Mouse (Mus musculus) mouse trophoblast stem cell (cell line): ENCODE data around the gene Aloxe3.

Source experiments
- in situ Hi-C, 2 experiments: fragments of 300-500 bp; cut with MseI, MboI; formaldehyde crosslinking; loops; 2 replicates in 1 of 2; 3 replicates in 1 of 2; pipeline ENCODE4 v1.15.1; 2025

Aloxe3 gene

GRCm38 (mm10) chr11:69107676-69108075 lies 18.0 kb upstream of the Aloxe3 start:
- in situ Hi-C loops = no loop called here

- in situ Hi-C loops = no loop called here
These were observed 17.5 kb upstream of the Aloxe3 start for GRCm38 (mm10) chr11:69108223-69108622.

DNA sequence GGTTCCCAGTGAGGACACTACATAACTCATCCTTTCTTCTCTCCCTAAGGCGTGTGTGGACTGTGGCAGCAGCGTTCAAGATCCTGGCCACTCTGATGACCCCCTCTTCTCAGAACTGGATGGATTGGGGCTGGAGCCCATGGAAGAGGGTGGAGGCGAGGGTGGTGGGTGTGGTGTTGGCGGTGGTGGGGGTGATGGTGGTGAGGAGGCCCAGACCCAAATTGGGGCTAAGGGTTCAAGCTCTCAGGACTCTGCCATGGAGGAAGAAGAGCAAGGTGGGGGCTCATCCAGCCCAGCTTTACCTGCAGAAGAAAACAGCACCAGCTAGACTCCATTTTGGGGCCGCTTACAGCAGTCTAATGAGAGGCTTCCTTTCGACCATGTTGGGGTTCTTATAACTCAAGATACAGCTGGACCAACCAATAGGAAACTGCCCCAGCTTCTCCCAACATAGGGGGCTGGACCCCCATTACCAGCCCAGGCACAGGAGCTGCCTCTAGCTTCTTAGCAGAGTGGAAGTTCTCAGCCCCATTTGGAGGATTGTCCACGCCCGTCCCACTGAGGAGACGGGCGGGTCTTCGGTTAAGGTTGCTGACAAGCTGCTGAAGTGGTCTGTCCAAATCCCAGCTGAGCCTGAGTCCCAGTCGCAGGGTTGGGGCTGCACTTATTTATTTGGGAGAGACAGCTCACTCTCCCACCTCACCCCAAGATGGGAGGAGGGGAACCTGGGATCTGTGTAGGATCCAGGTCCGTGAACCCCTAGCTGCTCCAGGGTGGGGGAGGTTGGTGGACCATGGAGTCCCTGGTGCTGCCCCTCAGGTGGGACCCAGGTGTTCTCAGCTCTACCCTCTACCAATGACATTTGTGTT lies 16.4 kb upstream of the Aloxe3 start:
- in situ Hi-C loops = no loop called here

GRCm38 (mm10) chr11:69110319-69111046 lies 15.2 kb upstream of the Aloxe3 start:
- in situ Hi-C loops = no loop called here

DNA sequence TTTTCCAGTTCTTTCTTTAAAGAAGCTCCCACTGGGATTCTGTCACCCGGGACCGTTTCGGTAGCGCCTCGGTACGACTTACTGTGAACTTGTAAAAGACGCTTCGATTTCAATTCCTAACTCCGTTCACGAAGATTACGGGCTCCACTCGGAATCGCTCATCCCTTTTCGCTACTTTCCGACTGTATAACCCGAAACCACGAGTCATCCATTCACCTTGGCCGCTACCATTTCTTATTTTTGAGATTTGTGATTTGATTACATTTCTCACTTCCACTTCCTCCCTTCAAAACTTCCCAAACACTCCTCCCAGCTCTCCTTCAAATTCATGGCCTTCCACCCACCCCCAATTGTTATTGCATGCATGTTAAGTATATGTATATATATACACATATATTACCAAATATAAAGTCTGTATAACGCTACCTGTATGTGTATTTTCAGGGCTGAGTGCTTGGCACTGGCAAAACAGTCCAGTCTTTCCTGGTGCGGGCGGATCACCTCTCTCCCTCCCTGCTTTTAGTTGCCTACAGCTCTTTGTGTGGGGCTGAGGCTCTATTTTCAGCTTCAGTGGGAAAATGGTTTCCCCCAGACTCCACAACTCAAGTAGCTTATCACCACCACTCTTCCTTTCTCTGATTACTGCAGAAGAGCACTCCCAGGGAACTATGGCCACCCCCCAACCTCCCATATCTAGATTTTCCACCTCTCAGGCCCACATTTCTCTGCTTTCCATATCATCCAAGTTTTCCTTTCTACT lies 14.5 kb upstream of the Aloxe3 start:
- in situ Hi-C loops = no loop called here

DNA sequence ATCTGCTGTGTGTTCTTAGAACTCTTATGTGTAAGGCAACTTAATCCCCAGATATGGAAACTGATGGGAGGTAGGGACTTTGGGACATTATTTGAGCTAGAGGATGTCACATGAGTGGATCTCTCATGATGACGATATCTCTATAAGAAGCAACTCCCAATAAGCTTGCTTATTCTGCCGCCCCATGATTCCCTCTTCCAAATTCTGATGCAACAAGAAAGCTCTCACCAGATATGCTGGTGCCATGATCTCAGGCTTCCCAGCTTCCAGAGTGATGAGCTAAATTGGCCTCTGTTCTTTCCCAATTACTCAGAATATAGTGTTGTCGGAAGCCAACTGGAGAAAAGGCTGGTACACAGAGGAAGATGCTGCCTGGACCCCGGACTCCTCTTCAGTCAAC lies 13.8 kb upstream of the Aloxe3 start:
- in situ Hi-C loops = no loop called here

GRCm38 (mm10) chr11:69114018-69114417 lies 11.7 kb upstream of the Aloxe3 start:
- in situ Hi-C loops = no loop called here

GRCm38 (mm10) chr11:69114621-69115020 lies 11.1 kb upstream of the Aloxe3 start:
- in situ Hi-C loops = no loop called here

DNA sequence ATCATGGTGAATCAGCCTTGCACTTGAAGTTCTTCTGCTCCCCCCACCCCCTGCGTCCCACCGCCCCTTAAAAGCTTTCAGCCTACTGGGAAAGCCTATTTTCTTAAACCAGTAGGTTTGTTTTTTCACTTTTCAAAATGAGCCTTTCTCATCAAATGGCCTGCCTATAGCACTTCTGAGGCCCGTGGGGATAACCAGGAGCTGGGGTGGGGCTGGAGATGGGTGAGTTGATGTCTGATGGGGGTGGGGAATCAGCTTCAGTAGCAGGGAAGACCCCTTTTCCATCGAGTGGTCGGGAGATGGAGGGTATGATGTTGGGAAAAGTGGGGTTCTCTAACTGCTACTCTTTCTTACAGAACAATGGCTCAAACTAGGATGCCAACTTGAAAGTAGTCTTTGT lies 8.9 kb upstream of the Aloxe3 start:
- in situ Hi-C loops = no loop called here

DNA sequence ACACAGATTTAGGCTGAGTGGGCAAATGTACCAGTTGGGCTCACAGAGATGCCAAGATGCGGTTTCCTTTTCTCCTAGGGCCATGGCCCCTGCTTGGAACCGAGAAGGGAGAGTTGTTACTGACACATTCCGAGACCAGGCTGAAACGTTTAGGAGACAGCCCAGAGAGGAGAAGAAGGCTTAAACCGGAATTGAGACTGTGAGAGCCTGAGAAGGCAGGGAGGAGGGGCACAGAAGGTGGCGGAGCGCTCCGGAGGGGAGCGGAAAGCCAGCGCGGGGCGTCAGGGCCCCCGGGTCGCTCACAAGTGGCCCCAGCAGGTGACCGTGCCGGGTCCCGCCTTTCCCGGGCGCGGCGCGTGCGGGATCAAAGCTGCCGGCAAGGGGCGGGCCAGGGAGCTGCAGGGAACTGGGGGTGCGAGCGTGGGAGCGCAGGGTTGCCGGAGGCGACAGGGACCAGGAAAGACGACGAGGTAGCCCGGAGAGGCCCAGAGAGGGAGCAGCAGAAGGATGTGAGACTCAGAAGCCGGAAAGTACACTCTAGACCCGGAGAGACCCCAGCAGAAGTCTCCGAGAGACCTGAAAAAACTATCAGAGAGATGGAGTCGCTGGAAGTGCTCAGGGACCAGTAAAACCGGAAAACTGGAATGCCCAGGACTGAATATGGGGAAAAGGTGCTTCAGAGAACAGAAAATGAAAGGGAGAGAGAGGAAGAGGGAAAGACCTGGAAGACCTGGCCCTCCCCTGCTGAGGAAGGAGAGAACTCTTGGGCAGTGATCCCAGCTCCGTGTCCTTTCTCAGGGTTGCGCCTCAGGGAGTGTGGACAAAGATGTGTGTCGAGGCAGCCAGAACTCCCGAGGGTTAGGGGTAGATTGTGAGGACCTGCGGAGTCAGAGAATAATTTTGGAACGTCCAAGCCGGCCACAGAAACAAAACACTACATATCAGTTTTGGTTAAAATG lies 7.7 kb upstream of the Aloxe3 start:
- in situ Hi-C loops = no loop called here

DNA sequence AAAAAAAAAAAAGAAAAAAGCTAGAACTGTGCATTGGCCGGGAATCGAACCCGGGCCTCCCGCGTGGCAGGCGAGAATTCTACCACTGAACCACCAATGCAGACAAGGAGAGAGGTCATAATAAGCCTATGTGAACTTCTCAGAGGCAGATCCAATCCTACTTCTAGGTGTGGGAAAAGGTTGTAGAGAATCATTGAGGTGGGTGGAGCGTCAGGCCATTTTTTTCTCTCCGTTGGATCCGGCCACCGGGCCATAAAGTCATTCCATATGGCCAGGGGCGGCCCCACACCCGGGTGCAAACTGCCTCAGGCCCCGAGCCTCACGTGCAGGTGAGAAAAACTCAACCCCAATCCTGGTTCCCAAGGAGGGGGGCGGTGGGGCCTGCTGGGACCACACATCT lies 6.9 kb upstream of the Aloxe3 start:
- in situ Hi-C loops = no loop called here

DNA sequence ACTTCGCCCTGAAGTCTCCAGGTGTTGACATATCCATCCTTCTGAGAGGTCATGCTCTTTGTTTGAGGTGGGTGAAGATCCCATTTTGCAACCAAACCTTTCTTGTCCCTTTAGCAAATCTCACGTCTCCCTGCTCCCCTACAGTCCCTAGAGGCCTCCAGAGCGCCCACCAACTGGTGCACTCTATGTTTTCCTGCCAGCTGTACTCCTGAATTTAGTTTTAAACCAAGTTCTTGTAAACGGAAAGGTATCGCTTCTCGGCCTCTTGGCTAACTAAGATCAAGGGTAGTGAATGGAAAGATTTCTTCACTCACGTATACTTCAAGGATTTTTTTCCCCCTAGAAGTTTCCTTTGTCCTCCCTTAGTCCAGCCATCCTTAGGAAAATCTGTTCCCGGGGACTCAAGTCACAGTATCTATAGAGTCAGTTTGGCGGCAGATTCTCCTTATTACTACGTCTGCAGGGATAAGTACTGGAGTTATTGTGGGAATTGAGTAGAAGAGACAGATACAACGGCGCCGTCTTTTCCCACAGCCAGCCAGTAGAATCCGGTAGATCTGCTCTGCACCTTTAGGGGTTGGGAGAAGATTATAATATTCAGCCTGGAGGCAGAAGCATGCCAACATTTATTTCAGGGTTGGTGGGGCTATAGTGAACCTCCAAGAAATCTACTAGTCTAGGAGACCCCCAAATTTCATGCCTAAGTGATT lies 6.1 kb upstream of the Aloxe3 start:
- in situ Hi-C loops = loop anchor here (5.0 kb wide), 2 partner anchors 52 to 57 kb away; no protein-coding TSS in a partner anchor

GRCm38 (mm10) chr11:69120221-69121000 lies 5.3 kb upstream of the Aloxe3 start, which contains the start of gene Hes7:
Hes7 (plus strand) TSS chr11:69120404.
- in situ Hi-C loops = loop anchor here (5.0 kb wide), 2 partner anchors 53 to 58 kb away; no protein-coding TSS in a partner anchor

DNA sequence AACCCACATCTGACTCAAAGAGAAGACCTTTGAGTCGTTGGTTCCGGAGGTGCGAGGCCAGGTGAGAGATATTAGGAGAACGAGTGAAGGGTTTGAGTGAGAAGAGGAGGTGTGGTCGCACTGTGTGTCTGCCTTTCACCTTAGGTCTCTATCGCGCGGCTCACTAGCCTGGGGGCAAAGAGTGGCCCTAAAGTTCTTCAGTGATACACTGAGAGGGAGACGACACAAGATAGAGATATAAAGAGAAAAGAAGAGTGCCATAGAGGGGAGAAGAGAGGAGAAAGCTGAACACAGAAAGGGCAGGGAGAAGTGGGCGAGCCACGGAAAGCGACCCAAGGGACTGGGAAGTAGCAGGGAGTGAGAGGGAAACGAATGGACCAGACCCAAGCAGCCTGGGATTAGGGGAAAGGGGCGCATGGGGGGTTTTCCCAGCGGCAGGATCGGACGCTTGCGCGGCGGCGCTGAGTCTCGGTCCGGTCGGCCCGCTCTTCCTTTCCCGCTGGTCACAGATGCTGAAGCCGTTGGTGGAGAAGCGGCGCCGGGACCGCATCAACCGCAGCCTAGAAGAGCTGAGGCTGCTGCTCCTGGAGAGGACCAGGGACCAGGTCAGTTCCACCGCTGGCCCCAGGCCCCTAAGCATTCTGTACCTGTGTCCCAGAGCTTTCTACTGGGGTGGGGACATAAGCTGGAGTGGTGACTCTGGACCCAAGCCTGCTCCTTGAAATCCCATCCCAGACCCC lies 4.5 kb upstream of the Aloxe3 start:
- in situ Hi-C loops = loop anchor here (5.0 kb wide), 2 partner anchors 54 to 59 kb away; no protein-coding TSS in a partner anchor

DNA sequence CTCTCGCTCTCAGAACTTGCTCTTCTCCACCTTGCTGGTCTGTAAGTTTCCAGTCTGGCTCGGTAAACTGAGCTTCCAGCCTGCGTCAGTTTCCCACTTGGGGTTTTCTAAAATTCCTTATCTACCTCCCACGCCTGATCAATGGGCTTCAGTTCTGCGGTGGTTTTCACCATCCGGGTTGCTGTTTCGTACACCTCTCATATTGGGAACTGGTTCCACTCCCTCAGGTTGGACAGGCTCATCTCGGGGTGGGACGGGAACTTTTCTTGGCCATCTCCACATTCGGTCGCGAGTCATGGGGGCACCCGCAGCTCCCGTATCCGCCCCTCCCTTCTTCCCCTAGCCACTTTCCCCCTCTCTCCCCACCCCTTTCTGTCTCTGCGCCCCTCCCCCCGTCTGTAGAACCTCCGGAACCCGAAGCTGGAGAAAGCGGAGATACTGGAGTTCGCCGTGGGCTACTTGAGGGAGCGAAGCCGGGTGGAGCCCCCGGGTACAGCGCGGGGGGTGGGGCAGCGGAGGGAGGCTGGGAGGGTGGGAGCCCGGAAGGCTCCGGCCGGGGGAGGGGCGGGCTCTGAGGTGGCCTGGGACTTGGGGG lies 3.9 kb upstream of the Aloxe3 start:
- in situ Hi-C loops = loop anchor here (5.0 kb wide), 2 partner anchors 55 to 60 kb away; no protein-coding TSS in a partner anchor

- in situ Hi-C loops = loop anchor here (5.0 kb wide), 2 partner anchors 55 to 60 kb away; no protein-coding TSS in a partner anchor
These were observed 3.3 kb upstream of the Aloxe3 start, which contains the start of gene 9130213A22Rik for GRCm38 (mm10) chr11:69122336-69122951. 9130213A22Rik (minus strand) TSS chr11:69122589.

GRCm38 (mm10) chr11:69123056-69123692 lies 2.5 kb upstream of the Aloxe3 start:
- in situ Hi-C loops = loop anchor here (5.0 kb wide), 2 partner anchors 56 to 61 kb away; no protein-coding TSS in a partner anchor
